Mouse (Mus musculus) G1E (cell line): ENCODE measurements around the gene Npc2.

Experiments used
- CTCF ChIP-seq: IDR thresholded peaks from 2 replicates; pipeline ENCODE4 v1.5.1; 2012; ENCODE audit warnings: low read depth, low read length, inconsistent platforms, mixed read lengths
- GATA1 ChIP-seq: IDR thresholded peaks from 2 replicates; pipeline ENCODE4 v1.6.1; 2012; ENCODE audit warnings: borderline replicate concordance, low read length, inconsistent platforms, mixed read lengths
- GATA2 ChIP-seq: IDR thresholded peaks from 2 replicates; pipeline ENCODE4 v1.6.1; 2012; ENCODE audit warnings: low read depth, low read length, inconsistent platforms, borderline replicate concordance
- TAL1 ChIP-seq: conservative IDR thresholded peaks from 2 replicates; pipeline ENCODE4 v1.6.1; 2012; ENCODE audit warnings: low read depth, low read length, inconsistent platforms, mixed read lengths

DNA sequence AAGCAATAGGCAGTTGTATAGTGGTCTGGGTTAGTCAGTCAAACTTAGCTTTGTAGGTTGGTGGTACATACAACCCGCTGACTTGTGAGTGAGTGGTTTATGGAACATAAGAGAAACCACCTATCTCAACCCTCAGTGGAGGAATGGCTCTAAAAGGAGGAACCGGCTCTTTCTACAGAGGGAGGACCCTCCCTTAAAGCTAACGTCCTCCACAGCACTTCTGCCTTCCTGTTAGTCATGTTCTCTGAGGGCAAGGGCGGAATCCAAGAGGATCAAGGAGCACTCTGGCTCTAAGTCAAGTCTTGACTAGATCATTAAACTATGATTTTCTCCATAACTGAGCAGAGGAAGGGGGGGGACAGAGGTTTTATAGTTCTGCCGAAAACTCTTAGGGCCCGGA, 5.4 kb downstream of the Npc2 start:
- TF ChIP-seq GATA1: no peak
- TF ChIP-seq TAL1: no peak
- TF ChIP-seq GATA2: no peak
- TF ChIP-seq CTCF: no peak
